Mouse (Mus musculus) retina, postnatal 1 day (tissue): ENCODE measurements around the gene Tbc1d2.
A peak's percentile ranks its signal among the peaks of the same experiment; 100 is the strongest.
"Not testable (repeated sequence)": the region's sequence is repeated elsewhere in the genome, so short reads cannot be mapped to it uniquely, and the experiment has no call there.

Experiments
- DNase-seq: peaks from one replicate; pipeline ENCODE4 v3.0.0-alpha.2; 2012

The Tbc1d2 gene

GRCm38 (mm10) chr4:46575509-46576284, 74.3 kb downstream of the Tbc1d2 start:
- not testable (repeated sequence) for DNase-seq

GRCm38 (mm10) chr4:46574841-46575240, 75.2 kb downstream of the Tbc1d2 start:
- DNase-seq, result no peak

- DNase-seq, result peak; percentile 42
Observed at GRCm38 (mm10) chr4:46574024-46574753, 75.8 kb downstream of the Tbc1d2 start.

- no peak for DNase-seq
Observed at GRCm38 (mm10) chr4:46572616-46573015, 77.4 kb downstream of the Tbc1d2 start.

- no peak for DNase-seq
Observed at GRCm38 (mm10) chr4:46571744-46572143, 78.3 kb downstream of the Tbc1d2 start.

GRCm38 (mm10) chr4:46569671-46570070, 80.3 kb downstream of the Tbc1d2 start:
- peak; percentile 87 for DNase-seq

- DNase-seq, result no peak
Observed at GRCm38 (mm10) chr4:46568169-46568568, 81.8 kb downstream of the Tbc1d2 start.

GRCm38 (mm10) chr4:46566931-46567671, 82.9 kb downstream of the Tbc1d2 start:
- no peak for DNase-seq

GRCm38 (mm10) chr4:46565393-46565955, 84.5 kb downstream of the Tbc1d2 start:
- DNase-seq, result no peak

- DNase-seq, result no peak
Observed at GRCm38 (mm10) chr4:46564247-46564646, 85.8 kb downstream of the Tbc1d2 start.

- DNase-seq, result no peak
Observed at GRCm38 (mm10) chr4:46563847-46564246, 86.2 kb downstream of the Tbc1d2 start.

GRCm38 (mm10) chr4:46562841-46563240, 87.2 kb downstream of the Tbc1d2 start:
- no peak for DNase-seq

GRCm38 (mm10) chr4:46562037-46562436, 88.0 kb downstream of the Tbc1d2 start:
- no peak for DNase-seq

- no peak for DNase-seq
Observed at GRCm38 (mm10) chr4:46560069-46560705, 89.8 kb downstream of the Tbc1d2 start.

- no peak for DNase-seq
Observed at GRCm38 (mm10) chr4:46558672-46559667, 91.0 kb downstream of the Tbc1d2 start.

GRCm38 (mm10) chr4:46556933-46557332, 93.1 kb downstream of the Tbc1d2 start:
- no peak for DNase-seq

- no peak for DNase-seq
Observed at GRCm38 (mm10) chr4:46555762-46556161, 94.2 kb downstream of the Tbc1d2 start.
